Mouse (Mus musculus) hematopoietic stem cell, adult 5-6 weeks (primary cell): ENCODE data around the gene Ndrg3. TPM values are rescaled to one million over a fixed set of nuclear protein-coding genes. Genes with fewer than 3 reads are reported as not detected.

Experiments
- ATAC-seq, 2 experiments: fragments of 125-278 bp in 1 of 2; replicated peaks in 1 of 2; 2 replicates each; pipeline ENCODE4 v1.8.0; 2016 to 2017; ENCODE audit warnings: inconsistent platforms in 2 of 2, mild to moderate bottlenecking in 2 of 2, moderate number of reproducible peaks in 2 of 2, low read depth in 1 of 2, moderate TSS enrichment in 1 of 2; ENCODE audit not compliant: low FRiP score in 2 of 2, poor library complexity in 2 of 2, severe bottlenecking in 2 of 2, insufficient read depth in 1 of 2, low TSS enrichment in 1 of 2
- total RNA-seq: library from RNA; stranded (forward); fragments of 172-1452, 232-1000 nt; gene quantifications from 2 replicates; pipeline ENCODE4 v1.2.3, GENCODE M21; 2017

The Ndrg3 gene
- total RNA-seq, 1 experiment from 2014 or later: 33.1 TPM

DNA sequence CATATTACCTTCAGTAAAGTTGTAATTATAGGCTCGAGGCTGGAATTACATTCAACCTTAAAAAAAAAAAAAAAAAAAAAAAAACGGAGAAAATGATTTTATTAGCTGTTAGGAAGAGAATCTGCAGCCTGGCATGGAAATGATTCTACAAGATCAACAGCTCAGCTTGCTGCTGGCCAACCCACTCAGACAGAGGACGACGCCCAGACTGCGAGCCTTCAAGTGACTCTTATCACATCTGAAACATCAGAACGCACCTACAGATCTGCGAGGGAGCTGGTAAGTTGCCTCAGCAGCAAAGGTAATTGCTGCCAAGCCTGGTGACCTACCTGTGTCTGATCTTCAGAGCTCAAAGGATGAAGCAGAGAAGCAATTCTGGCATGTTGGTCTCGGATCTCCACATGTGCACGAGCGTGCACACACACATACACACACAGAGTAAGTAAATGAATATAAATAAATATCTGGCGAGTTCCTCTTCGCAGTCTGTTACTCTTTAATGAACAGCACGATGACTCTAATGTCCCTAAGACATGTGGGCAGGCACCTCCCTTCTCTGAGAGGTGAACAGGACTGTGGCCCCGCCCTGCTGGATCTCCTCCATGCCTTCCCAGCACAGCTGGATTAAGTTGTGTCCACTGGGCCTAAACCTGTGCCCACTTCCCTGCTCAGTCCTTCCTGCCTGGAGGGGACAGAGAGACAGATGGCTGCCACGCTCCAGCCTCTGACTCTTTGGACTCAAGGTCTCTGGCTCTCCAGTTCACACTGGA lies 97.2 kb downstream of the Ndrg3 start:
- ATAC-seq: no peak

DNA sequence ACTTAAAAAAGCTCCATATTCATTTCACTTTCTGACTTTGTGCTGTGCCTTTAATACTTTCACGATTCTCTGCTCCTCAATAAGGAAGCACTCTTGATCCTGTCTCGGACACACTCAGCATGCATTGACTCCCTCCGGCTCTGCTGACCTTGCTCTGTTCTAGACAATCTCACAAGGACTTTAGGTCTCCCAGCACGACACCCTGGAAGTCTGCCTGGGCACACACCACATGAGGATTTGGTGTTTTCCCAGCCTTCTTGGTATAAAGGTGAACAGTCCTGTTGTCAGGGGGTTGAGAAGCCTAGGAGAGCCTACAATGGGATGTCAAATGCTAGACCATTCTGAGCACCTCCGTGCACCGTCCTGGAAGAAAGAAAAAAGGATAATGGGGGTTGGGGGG lies 99.0 kb downstream of the Ndrg3 start:
- ATAC-seq: no peak

- ATAC-seq: no peak
Observed at GRCm38 (mm10) chr2:156892240-156892639, 99.6 kb downstream of the Ndrg3 start.

DNA sequence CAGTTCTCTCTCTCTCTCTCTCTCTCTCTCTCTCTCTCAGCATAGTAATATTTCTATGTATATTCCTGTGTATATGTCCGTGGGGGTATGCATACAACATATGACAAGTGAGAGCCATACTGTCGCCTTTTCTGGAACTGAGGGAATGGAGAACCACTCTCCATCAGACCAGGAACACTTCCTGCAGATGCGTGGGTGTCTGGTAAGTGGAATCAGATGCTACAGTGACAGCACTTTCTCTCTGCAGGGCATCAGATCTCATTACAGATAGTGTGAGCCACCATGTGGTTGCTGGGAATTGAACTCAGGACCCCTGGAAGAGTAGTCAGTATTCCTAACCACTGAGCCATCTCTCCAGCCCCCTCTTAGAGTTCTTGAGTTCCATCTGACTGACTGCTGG lies 103.4 kb downstream of the Ndrg3 start:
- ATAC-seq: no peak

GRCm38 (mm10) chr2:156887017-156887416 lies 104.8 kb downstream of the Ndrg3 start, which contains the start of gene Sla2:
Gene Sla2 (minus strand): TSS chr2:156887192.
- ATAC-seq: peak; percentile 92

DNA sequence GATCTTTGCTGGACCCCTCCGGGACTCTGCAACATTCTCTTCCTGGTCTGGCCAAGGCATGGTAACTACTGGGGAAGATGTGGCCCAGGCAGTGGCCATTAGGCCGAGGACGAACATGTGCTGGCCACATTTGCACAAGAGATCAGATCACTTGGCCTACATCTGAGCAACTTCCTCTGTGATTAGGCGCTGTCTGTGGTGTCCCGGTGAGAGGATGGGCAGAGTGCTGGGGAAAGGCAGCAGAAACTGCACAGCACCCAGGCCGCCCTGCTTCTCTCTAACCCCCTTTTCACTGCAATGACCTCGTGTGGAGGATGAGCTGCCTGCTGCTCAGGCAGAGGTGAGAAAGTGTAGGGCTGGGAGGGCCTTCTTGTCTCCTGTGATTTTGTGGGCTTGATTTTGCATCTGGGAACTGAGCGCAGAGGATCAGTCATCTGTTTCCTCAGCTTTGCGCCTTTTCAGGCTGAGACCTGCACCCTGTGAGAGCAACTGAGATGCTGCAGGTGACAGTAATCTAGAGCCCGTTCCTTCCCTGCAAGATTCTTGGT lies 105.7 kb downstream of the Ndrg3 start:
- no peak for ATAC-seq

DNA sequence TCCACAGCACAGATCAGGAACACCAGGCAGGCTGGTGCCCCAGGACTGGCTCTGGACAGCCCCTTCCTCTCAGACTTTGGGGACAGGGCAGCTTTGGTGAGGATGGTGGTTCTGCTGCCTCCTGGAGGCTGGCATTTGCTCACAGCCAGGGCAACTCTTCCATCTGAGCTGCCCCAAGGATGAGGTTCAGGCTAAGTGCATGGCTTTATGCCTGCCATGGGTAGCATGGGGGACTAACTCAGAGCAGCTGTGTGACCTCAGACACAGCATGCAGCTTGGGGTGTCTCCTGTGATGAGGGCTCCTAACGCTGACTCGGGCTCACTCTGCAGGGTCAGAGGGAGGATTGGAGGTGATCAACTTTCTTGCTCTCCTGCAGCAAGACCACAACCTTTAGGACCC lies 106.2 kb downstream of the Ndrg3 start:
- ATAC-seq: 0 out of 4 replicates have a peak, but pooled peaks of 1 of the 2 experiments have one; percentile 7

DNA sequence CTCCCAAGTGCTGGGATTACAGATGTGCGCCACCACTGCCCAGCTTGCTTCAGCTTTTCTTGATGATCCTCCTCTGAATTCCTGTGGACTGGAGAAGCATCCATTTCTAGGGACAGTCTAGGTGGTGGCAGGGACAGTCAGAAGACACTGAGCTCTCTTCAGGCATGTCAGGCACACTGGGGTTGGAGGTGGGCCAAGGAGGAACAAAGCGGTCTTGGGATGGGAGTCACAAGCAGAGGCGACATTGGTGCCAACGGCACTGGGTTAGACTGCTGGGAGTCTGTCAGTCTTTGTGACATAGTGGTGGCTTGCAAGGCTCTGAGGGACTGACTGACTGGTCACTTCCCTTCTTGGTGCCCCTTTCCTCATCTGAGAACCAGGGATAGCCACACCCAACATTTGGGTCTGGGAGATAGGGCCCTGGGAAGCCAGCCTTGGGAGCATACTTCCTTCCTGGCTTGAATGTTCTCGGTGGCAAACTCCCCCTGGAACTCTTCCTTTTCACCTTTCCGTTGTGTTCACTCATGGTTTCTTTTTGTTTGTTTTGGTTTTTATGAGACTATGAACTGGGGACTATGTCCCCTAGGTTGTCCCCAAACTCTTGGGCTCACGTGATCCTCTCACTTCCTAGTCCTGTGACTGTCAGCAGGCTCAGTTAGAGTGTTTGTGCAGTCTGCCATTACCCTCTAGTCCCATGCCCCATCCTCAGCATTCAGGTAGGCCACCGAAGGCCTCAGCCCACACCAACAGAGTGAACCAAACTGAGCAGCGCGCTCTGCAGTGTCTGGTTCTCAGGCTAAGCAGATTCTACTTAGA lies 107.3 kb downstream of the Ndrg3 start:
- no peak for ATAC-seq

DNA sequence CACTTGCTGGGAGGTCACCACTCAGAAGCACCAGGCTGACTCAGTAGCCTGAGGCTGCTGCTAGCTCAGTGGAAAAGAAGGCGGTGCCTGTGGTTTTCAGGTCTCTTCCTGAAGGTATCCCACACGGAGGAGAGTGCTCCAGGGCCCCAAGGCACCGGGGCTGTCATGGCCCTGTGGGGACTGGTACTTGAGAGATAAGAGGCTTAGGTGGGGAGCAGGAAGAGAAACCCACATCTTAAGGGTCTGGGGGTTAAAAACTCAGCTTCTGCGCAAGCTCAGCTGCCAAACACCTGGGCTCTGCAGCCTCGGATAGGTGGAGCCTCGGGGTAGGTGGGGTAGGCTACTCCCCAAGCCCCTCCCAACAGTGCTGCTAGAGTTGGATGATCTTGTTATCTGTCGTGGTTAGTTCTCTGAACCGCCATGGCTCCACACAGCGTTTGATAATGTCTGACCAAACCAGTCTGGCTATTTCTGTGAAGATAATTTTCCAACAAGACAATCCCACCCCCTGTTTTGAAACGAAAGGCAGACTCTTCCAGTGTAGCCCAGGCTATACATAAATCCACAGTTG lies 109.3 kb downstream of the Ndrg3 start:
- ATAC-seq: peak in 1 of 2 experiments; percentile 9; a peak in 1 of 4 replicates

GRCm38 (mm10) chr2:156879541-156879940 lies 112.3 kb downstream of the Ndrg3 start:
- ATAC-seq: no peak

DNA sequence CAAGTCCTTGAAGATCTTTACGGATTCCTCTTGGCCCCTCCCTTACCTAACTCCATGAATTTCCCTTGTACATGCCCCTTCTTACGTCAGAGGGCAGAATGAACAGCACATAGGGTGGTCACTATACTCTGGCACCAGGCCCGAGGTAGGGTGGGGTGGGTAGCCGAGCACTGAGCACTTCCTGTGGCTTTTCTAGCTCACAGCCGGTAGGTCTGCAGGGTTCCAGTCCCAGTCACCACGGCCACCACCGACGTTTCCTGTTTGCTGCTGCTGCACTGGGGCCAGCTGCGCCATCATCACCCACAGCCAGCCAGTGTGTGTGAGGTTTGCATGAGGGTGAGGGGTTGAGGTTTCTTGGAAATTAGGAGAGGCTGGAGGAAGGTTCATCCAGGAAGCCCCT lies 114.1 kb downstream of the Ndrg3 start:
- peak; percentile 79 to 86 for ATAC-seq

Other genes starting within 250 kb of the Ndrg3 start
- gene Myl9, start 216.6 kb downstream of the Ndrg3 start, total RNA-seq: 0.89 TPM in 1 of 2 replicates, not detected in the other
- gene Tgif2, start 152.0 kb downstream of the Ndrg3 start, total RNA-seq: 31.6 and 42.0 TPM in 2 replicates
- gene 4930518I15Rik, start 134.1 kb downstream of the Ndrg3 start, total RNA-seq: 0.65 TPM in 1 of 2 replicates, not detected in the other
- 138 TPM in 2 replicates for gene Rab5if, start 128.9 kb downstream of the Ndrg3 start, total RNA-seq
- 9.8 and 11.2 TPM in 2 replicates for gene Sla2, start 104.9 kb downstream of the Ndrg3 start, total RNA-seq
- 38.5 and 53.8 TPM in 2 replicates for gene Dsn1, start 15.1 kb upstream of the Ndrg3 start, total RNA-seq
- gene Soga1, start 87.2 kb upstream of the Ndrg3 start, total RNA-seq: 7.4 and 10.0 TPM in 2 replicates
- gene Tldc2, start 95.0 kb upstream of the Ndrg3 start, total RNA-seq: not detected in 2 replicates
- 129 and 134 TPM in 2 replicates for gene Samhd1, start 143.2 kb upstream of the Ndrg3 start, total RNA-seq
- 89.2 and 101 TPM in 2 replicates for gene Rbl1, start 212.5 kb upstream of the Ndrg3 start, total RNA-seq